Mouse (Mus musculus) olfactory bulb, adult 2 months (tissue): ENCODE data around the gene Ift20.

Experiments
- CTCF ChIP-seq: fragments of 200-500 bp; IDR thresholded peaks from 2 replicates; pipeline ENCODE4 v1.5.1; 2012; ENCODE audit warnings: low read depth, mild to moderate bottlenecking, low read length, moderate library complexity; ENCODE audit not compliant: insufficient read depth
- POLR2A ChIP-seq: fragments of 200-500 bp; IDR thresholded peaks from 2 replicates; pipeline ENCODE4 v1.6.1; 2012; ENCODE audit warnings: mild to moderate bottlenecking, low read depth, low read length, moderate library complexity; ENCODE audit not compliant: insufficient read depth

DNA sequence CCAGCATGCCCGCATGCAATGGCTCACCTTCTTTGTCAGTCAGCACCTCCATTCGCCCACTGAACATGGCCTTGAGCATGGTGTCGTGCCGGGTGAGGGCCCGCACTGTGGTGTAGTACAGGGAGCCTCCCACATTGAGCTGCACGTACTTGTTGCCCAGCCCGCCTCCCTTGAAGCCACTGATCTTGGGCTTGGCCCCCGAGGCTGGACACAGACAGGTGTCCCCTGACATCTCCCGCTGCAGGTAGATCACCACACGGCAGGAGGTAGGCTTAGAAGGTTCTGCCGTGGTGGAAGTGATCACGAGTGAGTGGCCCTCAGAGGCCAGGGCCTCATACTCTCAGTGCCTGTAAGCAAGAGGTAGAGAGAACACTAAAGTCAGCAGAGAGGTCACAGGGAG, 6.2 kb upstream of the Ift20 start:
- TF ChIP-seq POLR2A (no peak), CTCF (no peak)
